Mouse (Mus musculus): ENCODE measurements around the gene Bsg.

Bsg gene

DNA sequence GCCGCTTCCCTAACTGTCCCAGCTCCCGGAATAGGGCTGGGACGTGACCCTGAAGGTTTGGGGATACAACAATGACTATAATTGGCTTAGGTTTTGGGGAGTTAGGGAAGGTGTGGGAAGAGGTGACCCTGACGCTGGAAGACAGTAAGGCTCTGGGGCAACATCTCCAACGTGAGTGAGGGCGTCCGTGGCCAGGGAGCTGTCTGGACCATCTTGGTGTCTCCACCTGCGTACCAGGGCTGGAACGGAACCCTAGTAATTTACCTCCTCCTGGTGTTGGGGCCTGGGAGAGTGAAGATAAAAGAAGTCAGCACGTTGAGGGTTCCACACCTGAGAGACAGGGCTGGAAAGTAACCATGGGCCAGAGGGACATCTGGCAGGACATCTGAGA is 674 bp downstream of the Bsg start:
- DNase-seq (ENCODE audit: low spot score in 2 of 2), result no peak

DNA sequence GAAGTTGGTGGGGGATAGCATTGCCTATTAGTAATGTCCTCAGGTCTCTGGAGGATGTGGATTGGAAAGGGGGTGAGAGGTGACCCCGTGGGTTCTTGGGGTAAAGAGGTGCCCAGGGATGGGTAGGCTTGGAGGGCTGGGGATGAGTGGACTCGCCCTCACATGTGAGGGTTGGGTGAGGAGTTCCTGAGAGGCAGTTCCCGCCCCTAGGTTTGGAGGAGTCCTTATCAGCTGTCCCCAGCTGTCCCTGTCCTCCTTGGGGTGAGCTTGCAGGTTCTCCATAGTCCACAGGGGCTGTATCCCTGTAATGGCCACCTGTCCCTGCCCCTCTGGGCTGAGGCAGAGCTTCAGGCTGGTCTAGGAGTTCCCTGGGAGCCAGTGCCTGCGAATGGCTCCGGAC is 1.7 kb downstream of the Bsg start:
- no peak for DNase-seq (ENCODE audit: low spot score in 2 of 2)

DNA sequence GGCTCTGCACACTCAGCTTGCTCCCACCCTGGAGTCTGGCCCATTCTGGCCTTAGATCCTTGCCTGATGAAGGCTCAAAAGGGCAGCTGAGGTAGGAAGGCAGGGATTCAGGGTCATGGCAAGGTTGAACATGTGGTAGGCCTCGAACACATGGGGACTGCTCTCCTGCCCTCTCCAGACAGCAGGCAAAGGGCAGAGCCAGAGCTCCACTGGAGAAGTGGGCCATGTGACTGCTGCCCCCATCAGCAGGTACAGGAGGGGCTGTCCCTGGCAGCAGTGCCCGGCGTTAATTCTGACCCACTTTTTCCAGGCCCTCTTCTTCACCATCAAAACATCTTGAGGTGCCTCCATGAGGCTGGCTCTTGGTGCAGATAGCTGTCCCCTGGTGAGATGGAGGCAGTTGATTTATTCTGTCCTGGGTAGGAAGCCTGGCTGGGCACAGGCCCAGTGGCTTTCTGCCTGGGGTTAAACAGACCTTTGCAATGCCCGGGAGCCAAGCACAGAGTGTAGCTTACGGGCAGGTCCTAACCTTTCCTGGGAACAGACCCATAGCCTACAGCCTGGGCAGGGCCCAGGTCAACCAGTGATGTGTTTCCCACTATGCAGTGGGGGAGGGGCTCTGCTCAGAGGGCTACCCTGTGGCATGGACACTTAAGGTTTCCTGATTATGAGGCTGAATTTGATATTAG is 2.3 kb downstream of the Bsg start:
- DNase-seq (ENCODE audit: low spot score in 2 of 2), result no peak

DNA sequence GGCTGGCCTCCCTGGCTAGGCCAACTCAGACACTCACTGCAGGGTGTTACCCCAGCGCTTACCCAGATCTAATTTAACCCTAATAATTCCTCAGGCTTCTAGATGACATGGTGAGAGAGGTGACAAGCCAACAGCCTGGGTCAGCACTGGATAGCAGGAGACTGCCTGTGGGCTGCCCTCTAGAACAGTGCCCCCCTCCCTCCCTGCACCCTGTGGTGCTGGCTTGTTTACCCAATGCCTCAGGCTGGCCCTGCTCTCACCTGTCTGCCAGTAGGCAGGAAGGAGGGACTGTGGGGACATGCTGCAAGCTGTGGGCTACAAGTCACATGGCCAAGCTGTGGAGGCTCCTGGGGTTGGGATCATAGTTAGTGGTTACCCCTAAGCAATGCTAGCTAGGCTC is 2.9 kb downstream of the Bsg start:
- DNase-seq (ENCODE audit: low spot score in 2 of 2), result no peak

DNA sequence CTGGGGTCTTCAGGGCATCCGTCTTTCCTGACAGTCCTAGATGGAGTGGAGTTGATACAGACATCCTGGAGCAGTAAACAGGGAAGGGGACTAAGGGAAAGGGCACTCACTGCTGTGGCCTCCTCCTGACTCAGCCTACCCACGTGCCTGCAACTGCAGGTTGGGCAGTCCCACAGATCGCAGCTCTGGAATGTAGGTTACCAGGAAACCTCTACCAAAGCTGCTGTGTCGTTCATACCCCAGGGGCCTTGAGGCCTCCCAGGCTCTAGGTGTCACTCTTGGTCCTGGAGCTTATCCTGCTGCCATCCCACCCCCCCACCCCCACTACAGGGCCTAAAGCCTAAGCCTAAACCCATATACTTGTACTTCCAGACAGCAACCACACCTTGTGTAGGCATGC is 3.5 kb downstream of the Bsg start:
- no peak for DNase-seq (ENCODE audit: low spot score in 2 of 2)

DNA sequence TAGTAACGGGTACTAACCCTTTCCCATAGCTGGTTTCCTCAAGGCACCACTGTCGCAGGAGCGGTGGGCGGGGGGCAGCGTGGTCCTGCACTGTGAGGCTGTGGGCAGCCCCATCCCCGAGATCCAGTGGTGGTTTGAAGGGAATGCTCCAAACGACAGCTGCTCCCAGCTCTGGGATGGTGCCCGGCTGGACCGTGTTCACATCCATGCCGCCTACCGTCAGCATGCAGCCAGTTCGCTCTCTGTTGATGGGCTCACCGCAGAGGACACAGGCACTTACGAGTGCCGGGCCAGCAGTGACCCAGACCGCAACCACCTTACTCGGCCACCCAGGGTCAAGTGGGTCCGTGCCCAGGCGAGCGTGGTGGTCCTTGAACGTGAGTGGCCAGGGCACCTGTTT is 4.4 kb downstream of the Bsg start:
- DNase-seq (ENCODE audit: low spot score in 2 of 2), result no peak

DNA sequence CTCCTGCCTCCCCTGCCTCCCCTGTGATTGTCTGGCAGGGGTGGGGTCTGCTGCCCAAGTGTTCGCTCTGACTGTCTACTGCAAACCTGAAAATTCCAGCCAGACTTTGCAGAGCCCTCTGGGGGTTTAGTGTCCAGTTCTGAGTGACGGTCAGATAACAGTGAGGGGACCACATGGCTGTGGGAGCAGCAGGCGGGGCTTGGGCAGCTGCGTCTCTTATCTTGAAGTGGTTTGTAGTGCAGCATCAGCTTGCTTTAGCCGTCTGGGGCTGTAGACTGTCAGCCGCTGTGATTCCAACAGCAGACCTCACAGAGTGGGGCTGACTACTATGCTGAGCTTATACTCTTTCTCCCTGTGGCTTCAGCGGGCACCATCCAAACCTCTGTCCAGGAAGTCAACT is 5.0 kb downstream of the Bsg start:
- DNase-seq (ENCODE audit: low spot score in 2 of 2), result no peak

DNA sequence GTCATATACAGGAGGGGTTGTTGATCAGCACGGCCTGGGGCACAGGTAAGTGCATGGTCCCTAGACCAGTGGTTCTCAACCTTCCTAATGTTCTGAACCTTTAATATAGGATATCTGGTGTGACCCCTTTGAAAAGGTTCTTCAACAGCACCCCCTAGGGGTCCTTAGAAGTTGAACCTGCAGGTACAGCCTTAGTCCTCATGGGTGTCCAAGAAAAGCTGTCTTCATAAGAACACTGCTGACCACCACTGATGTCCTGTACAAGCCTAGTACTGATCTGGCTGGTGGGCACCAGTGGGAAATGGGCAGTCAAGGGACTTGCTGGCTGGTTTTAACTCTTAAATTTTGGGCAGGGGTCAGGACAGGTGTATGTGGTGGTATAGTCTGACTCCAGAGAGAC is 7.7 kb downstream of the Bsg start:
- DNase-seq (ENCODE audit: low spot score in 2 of 2), result peak in 1 of 2 experiments; percentile 41

DNA sequence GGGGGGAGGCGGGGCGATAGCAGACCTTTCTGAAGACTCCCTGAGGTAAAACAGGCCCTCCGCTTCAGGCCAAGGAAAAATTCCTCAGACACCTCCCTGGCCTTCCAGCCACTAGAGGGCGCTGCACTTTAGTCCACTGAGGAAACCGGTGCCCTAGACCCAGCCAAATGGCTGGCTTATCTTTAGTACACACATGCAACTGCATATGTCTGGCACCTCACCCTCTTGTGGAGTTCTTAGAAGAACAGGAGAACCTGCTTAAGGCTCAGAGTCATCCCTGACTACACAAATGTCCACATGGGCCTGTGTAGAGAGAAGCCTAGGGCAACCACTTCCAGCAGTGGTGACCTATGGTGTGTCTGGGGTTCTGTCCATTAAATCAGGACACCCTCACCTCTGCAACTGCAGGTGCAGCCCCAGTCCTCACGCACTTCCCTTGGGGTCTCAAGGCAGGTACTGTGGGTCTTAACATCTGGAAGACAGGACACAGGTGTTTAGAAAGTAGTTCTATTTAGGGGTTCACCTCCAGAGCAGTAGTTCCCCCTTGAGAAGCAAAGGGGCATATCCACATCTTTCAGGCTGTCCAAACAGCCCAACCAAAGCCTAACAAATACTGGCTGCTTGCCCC is 8.3 kb downstream of the Bsg start:
- peak; percentile 37 to 83 for DNase-seq (ENCODE audit: low spot score in 2 of 2)

DNA sequence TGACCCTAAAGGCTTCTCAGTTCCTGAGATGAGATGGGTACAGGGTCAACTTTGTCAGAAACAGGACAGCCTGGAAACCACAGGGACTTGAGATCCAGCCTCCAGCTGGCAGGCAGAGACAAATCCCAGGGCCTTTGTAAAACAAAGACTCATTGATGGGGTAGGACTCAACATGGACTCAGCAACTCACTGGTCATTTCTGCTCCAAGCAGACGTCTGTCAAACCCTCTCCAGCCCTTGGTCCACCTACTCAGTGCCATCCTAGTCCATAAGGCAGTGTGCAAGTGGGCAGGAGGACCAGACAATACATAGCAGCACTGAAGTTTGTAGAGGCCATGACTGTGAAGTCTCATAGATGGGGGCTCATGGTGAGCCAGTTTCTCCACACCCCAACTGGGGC is 8.9 kb downstream of the Bsg start:
- no peak for DNase-seq (ENCODE audit: low spot score in 2 of 2)

DNA sequence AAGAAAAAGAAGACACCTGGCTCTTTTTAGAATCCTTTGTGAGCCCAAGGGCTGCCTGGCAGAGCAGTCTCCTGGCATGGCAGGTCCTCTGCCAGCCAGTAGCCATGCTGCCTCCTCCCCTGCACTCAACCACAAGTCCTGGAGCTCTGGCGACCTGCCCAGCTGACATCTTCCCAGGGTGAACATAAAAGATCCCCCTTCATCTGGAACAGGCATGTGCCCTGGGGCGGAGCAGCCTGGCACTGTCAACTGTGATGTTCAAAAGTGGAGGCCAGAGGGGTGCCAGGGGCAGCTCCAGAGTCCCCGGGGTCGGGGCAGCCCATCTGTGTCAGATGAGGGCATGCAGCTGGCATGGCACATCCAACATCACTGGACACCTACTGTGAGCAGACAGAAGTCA is 10.7 kb downstream of the Bsg start:
- DNase-seq (ENCODE audit: low spot score in 2 of 2), result no peak

DNA sequence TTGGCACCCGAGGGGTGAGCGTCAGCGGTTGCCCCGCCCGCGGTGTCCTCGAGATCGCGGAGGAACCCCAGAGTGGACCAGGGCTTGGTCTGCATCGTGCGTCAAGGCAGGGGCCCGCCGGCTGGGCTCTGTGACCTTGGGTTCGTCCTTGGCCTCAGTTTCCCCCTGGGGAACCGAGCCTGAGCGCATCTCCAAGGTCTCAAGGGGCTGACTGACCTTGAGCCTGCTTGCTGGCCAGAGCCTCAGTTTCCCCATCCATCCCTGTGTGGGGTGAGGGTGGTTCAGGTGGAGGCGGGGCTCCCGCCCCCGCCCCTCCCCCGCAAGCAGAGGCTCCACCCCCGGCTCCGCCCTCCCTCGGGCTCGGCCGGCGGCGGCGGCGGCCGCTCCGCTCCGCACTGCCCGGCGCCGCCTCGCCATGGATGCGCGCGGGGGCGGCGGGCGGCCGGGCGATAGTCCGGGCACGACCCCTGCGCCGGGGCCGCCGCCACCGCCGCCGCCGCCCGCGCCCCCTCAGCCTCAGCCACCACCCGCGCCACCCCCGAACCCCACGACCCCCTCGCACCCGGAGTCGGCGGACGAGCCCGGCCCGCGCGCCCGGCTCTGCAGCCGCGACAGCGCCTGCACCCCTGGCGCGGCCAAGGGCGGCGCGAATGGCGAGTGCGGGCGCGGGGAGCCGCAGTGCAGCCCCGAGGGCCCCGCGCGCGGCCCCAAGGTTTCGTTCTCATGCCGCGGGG is 12.1 kb downstream of the Bsg start, which contains the start of gene Hcn2:
TSS of gene Hcn2 (plus strand) at position 381 of the 734 bp plus-strand sequence.
- DNase-seq (ENCODE audit: low spot score in 2 of 2), result no peak

DNA sequence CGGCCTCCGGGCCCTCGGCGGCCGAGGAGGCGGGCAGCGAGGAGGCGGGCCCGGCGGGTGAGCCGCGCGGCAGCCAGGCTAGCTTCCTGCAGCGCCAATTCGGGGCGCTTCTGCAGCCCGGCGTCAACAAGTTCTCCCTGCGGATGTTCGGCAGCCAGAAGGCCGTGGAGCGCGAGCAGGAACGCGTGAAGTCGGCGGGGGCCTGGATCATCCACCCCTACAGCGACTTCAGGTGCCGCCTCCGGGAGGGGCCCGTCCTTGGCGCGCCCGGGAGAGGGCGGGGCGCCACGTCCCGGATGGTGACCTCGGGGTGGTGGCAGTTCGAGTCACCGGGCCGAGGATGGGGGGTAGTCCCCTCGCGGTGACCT is 12.7 kb downstream of the Bsg start:
- no peak for DNase-seq (ENCODE audit: low spot score in 2 of 2)

DNA sequence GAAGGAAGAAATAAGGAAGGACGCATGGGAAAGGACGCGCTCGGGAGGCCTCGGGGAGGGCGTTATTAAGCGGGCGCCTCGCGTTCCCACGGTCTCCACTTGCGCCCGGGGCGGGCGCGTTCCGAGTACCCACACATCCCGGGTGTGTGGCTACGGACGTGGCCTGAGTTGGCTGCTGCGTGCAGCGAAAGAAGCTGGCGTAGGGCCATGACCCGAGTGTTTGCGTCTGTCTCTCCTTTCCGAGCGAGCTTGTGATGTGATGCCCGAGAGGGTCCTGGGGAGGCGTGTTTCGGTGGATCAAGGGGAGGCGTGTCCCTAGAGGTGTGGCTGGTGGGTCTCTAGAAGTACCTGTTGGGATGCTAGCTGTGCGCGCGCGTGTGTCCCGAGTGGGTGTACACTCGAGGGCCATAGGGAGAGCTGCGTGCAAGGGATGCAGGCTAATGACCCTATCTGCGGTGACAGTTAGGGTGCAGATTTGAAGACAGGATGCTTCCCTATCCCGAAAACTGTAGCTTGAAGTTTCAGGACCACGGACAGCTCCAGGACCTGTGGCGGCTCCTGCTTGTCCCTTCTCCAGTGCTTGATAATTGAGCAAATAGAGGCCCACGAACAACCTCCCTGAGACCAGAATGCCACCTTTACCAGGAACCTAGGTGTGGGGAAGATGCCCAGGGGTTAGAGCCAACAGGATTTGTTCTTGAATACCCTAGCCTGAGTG is 13.5 kb downstream of the Bsg start:
- DNase-seq (ENCODE audit: low spot score in 2 of 2), result peak in 1 of 2 experiments; percentile 68

DNA sequence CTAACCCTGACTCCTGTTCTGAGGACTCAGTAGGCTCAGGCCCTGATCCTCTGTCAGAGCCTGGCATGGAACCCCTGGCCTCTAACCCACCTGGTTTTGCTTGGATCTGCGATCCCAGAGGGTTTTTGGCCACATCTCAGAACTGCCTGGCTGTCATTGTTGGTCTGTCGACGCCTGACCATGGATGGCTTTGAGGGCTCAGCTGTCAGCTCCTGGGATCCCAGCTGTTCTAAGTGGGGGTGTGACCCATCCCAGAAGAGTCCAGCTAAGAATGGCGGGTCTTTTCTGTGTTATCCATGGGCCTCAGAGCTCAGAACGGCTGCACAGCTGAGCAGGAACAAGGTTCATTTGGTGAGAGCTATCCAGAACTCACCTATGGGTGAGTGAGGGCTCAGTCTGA is 16.8 kb downstream of the Bsg start:
- no peak for DNase-seq (ENCODE audit: low spot score in 2 of 2)

DNA sequence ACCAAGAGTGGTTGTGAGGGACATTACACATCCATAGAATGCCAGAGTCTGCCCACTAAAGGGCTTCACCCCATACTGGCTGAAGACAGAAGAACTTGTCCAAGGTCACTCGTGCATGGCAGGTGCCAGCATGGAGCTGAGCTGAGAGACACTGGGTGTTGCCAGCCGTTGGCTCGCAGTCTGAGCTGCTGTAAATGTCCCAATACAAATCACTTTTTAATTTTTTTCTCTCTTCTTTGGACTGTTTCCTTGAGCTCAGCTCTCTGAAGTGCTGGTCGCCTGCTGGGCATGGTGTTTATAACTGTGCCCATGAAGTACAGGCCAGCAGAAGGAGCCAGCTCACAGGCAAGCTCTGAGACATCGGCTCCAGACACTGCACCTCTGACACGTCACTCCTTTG is 18.8 kb downstream of the Bsg start:
- no peak for DNase-seq (ENCODE audit: low spot score in 2 of 2)

DNA sequence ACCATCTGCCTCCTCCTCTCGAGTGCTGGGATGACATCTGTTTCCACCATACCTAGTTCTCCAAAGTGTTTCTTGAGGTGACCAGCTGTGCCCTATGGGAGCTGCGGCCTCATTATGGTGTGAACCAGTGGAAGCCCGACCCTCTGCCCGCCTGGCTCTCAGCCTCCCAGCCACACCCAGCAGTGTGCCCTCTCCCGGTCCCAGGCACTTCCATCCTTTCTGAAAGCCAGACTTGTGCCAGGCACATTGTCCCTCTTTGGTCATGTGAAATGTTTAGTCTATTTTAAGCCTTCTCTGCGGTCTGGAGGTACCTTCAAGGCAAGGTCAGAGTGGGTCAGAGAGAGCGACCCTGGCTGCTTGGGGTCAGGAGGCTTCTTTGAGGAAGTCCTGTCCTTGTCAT is 19.4 kb downstream of the Bsg start:
- no peak for DNase-seq (ENCODE audit: low spot score in 2 of 2)

DNA sequence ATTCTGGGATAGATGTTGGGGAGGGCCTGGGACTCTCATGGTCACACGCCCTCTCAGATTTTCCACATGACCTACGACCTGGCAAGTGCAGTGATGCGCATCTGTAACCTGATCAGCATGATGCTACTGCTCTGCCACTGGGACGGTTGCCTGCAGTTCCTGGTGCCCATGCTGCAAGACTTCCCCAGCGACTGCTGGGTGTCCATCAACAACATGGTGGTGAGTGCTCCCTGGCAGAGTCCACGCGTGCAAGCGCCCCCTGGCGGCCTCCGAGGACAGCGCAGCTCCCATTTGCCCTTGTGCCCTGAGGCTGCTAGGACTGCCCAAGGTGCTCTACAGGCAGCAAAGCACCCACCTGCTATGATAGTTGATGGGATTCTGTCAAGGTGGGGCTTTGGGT is 21.8 kb downstream of the Bsg start:
- DNase-seq (ENCODE audit: low spot score in 2 of 2), result peak; percentile 29 to 68

DNA sequence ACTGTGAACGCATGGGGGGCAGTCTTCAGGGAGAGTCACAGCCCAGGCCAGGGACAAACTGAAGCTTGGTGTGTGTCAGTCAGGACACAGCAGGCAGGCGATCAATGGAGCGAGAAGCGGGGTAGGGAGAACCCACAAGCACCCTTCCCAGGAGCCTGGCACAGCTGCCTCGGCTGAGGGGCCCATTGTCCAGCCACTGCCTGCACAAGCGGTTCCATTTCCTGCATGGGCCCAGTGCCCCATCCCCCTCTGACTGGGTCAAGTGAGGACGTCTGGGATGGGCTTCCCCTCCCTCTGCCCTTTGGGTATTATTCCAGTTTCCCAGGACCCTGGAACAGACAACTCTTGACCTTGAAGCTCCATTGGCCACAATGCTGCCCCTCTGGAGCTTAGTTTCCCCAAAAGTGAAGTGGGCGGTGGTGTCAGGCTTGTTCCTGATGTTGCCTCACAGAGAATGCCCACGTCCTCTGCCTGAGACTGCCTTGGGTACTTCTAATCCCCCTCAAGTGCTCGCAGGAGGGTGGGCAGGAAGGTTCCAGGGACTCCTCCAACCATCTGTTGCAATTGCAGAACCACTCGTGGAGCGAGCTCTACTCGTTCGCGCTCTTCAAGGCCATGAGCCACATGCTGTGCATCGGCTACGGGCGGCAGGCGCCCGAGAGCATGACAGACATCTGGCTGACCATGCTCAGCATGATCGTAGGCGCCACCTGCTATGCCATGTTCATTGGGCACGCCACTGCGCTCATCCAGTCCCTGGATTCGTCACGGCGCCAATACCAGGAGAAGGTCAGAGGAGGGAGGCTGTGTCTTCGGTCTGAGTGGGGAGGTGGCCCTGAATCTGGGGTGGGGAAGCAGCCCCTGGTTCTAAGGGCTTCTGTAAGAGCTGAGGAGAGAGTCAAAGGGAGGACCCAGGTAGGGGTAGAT is 24.3 kb downstream of the Bsg start:
- no peak for DNase-seq (ENCODE audit: low spot score in 2 of 2)

DNA sequence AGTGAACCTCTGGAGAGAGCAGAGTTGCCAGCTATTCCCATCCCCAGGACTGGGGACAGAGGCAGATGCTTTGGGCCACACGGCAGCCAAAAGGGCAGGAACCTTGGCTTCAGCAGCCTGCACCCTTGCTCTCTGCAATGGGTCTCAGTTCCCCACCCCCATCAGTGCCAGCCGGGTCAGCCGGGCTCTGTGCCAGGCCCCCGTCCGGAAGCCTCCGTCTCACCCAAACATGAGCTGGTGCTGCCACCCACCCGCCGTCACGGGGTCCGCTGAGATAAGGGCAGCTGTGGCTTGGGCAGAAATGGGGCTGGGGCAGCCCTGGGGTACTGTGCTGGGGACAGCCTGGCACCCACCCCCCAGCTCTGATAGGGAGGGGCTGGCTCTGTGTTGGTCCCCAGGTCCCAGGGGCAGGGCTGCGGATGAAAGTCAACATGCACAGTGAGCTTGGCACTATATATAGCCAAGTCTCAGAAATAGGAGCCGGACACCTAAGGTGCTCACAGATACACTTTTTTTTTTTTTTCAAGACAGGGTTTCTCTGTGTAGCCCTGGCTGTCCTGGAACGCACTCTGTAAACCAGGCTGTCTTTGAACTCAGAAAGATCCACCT is 25.2 kb downstream of the Bsg start:
- DNase-seq (ENCODE audit: low spot score in 2 of 2), result no peak

DNA sequence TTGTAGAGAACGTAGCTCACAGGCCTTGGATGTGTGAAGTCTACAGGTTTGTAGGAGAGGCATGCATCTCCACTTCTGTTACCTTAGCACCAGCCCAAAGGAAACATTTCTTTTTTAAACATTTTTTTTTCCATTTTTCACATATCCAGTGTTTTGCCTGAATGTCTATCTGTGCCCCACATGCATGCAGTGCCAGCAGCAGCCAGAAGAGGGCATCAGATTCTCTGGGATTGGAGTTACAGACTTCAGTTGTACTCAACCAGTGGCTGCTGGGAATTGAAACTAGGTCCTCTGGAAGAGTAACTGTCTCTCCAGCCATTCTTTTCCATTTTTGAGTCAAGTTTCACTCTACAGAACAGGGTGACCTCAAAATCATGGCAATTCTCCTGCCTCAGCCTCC is 28.2 kb downstream of the Bsg start:
- peak in 1 of 2 experiments; percentile 67 for DNase-seq (ENCODE audit: low spot score in 2 of 2)

All from thymus, postnatal 10 days (tissue).